Mouse (Mus musculus) CH12.LX (cell line): Measurements from ENCODE around the gene Olfr584. TPM values are rescaled to one million over a fixed set of nuclear protein-coding genes. Genes with fewer than 3 reads are reported as not detected.

Source experiments
- polyA plus RNA-seq: library from polyadenylated mRNA; unstranded; fragments of >175 nt; gene quantifications from 2 replicates; pipeline ENCODE4 v1.2.1, GENCODE M21; 2012; ENCODE audit warnings: low read depth; ENCODE audit not compliant: insufficient read length
- total RNA-seq, 2 experiments: library from RNA; depleted of rRNA; stranded (reverse); fragments of 300-350 nt in 1 of 2; fragments of >200 nt in 1 of 2; gene quantifications; 2 replicates each; pipeline ENCODE4 v1.2.3; 2012 to 2014

The Olfr584 gene
- total and polyA plus RNA-seq, 3 experiments, result not detected

Other genes starting within 250 kb of the Olfr584 start
Only the 20 nearest of the 26 such genes appear.
- not detected in 2 replicates for gene Olfr570, start 187.3 kb upstream of the Olfr584 start, total RNA-seq (2012; rRNA removed)
- gene Olfr570, start 187.3 kb upstream of the Olfr584 start, total RNA-seq (2014; rRNA removed), result not detected in 2 replicates
- gene Olfr570, start 187.3 kb upstream of the Olfr584 start, polyA plus RNA-seq, result not detected in 2 replicates
- not detected in 2 replicates for gene Olfr571, start 164.3 kb upstream of the Olfr584 start, total RNA-seq (2012; rRNA removed)
- not detected in 2 replicates for gene Olfr571, start 164.3 kb upstream of the Olfr584 start, total RNA-seq (2014; rRNA removed)
- gene Olfr571, start 164.3 kb upstream of the Olfr584 start, polyA plus RNA-seq, result not detected in 2 replicates
- not detected in 2 replicates for gene Olfr572, start 157.5 kb upstream of the Olfr584 start, total RNA-seq (2012; rRNA removed)
- not detected in 2 replicates for gene Olfr572, start 157.5 kb upstream of the Olfr584 start, total RNA-seq (2014; rRNA removed)
- not detected in 2 replicates for gene Olfr572, start 157.5 kb upstream of the Olfr584 start, polyA plus RNA-seq
- gene Olfr573-ps1, start 139.3 kb upstream of the Olfr584 start, total RNA-seq (2012; rRNA removed), result not detected in 2 replicates
- not detected in 2 replicates for gene Olfr573-ps1, start 139.3 kb upstream of the Olfr584 start, total RNA-seq (2014; rRNA removed)
- gene Olfr573-ps1, start 139.3 kb upstream of the Olfr584 start, polyA plus RNA-seq, result not detected in 2 replicates
- not detected in 2 replicates for gene Olfr574, start 133.4 kb upstream of the Olfr584 start, total RNA-seq (2012; rRNA removed)
- not detected in 2 replicates for gene Olfr574, start 133.4 kb upstream of the Olfr584 start, total RNA-seq (2014; rRNA removed)
- gene Olfr574, start 133.4 kb upstream of the Olfr584 start, polyA plus RNA-seq, result not detected in 2 replicates
- gene Olfr575, start 123.1 kb upstream of the Olfr584 start, total RNA-seq (2012; rRNA removed), result not detected in 2 replicates
- gene Olfr575, start 123.1 kb upstream of the Olfr584 start, total RNA-seq (2014; rRNA removed), result not detected in 2 replicates
- not detected in 2 replicates for gene Olfr575, start 123.1 kb upstream of the Olfr584 start, polyA plus RNA-seq
- gene Olfr576, start 119.2 kb upstream of the Olfr584 start, total RNA-seq (2012; rRNA removed), result not detected in 2 replicates
- gene Olfr576, start 119.2 kb upstream of the Olfr584 start, total RNA-seq (2014; rRNA removed), result not detected in 2 replicates
- not detected in 2 replicates for gene Olfr576, start 119.2 kb upstream of the Olfr584 start, polyA plus RNA-seq
- not detected in 2 replicates for gene Olfr577, start 105.9 kb upstream of the Olfr584 start, total RNA-seq (2012; rRNA removed)
- not detected in 2 replicates for gene Olfr577, start 105.9 kb upstream of the Olfr584 start, total RNA-seq (2014; rRNA removed)
- not detected in 2 replicates for gene Olfr577, start 105.9 kb upstream of the Olfr584 start, polyA plus RNA-seq
- gene Olfr578, start 92.6 kb upstream of the Olfr584 start, total RNA-seq (2012; rRNA removed), result not detected in 2 replicates
- not detected in 2 replicates for gene Olfr578, start 92.6 kb upstream of the Olfr584 start, total RNA-seq (2014; rRNA removed)
- not detected in 2 replicates for gene Olfr578, start 92.6 kb upstream of the Olfr584 start, polyA plus RNA-seq
- not detected in 2 replicates for gene Olfr582, start 43.9 kb upstream of the Olfr584 start, total RNA-seq (2012; rRNA removed)
- gene Olfr582, start 43.9 kb upstream of the Olfr584 start, total RNA-seq (2014; rRNA removed), result not detected in 2 replicates
- gene Olfr582, start 43.9 kb upstream of the Olfr584 start, polyA plus RNA-seq, result not detected in 2 replicates
- gene Olfr583, start 30.6 kb upstream of the Olfr584 start, total RNA-seq (2012; rRNA removed), result not detected in 2 replicates
- gene Olfr583, start 30.6 kb upstream of the Olfr584 start, total RNA-seq (2014; rRNA removed), result not detected in 2 replicates
- not detected in 2 replicates for gene Olfr583, start 30.6 kb upstream of the Olfr584 start, polyA plus RNA-seq
- not detected in 2 replicates for gene Olfr585, start 15.8 kb downstream of the Olfr584 start, total RNA-seq (2012; rRNA removed)
- gene Olfr585, start 15.8 kb downstream of the Olfr584 start, total RNA-seq (2014; rRNA removed), result not detected in 2 replicates
- not detected in 2 replicates for gene Olfr585, start 15.8 kb downstream of the Olfr584 start, polyA plus RNA-seq
- not detected in 2 replicates for gene Olfr586, start 43.8 kb downstream of the Olfr584 start, total RNA-seq (2012; rRNA removed)
- gene Olfr586, start 43.8 kb downstream of the Olfr584 start, total RNA-seq (2014; rRNA removed), result not detected in 2 replicates
- not detected in 2 replicates for gene Olfr586, start 43.8 kb downstream of the Olfr584 start, polyA plus RNA-seq
- gene Olfr588-ps1, start 59.0 kb downstream of the Olfr584 start, total RNA-seq (2012; rRNA removed), result not detected in 2 replicates
- gene Olfr588-ps1, start 59.0 kb downstream of the Olfr584 start, total RNA-seq (2014; rRNA removed), result not detected in 2 replicates
- gene Olfr588-ps1, start 59.0 kb downstream of the Olfr584 start, polyA plus RNA-seq, result not detected in 2 replicates
- gene Olfr589, start 74.5 kb downstream of the Olfr584 start, total RNA-seq (2012; rRNA removed), result not detected in 2 replicates
- not detected in 2 replicates for gene Olfr589, start 74.5 kb downstream of the Olfr584 start, total RNA-seq (2014; rRNA removed)
- not detected in 2 replicates for gene Olfr589, start 74.5 kb downstream of the Olfr584 start, polyA plus RNA-seq
- gene Olfr591, start 96.5 kb downstream of the Olfr584 start, total RNA-seq (2012; rRNA removed), result not detected in 2 replicates
- gene Olfr591, start 96.5 kb downstream of the Olfr584 start, total RNA-seq (2014; rRNA removed), result not detected in 2 replicates
- gene Olfr591, start 96.5 kb downstream of the Olfr584 start, polyA plus RNA-seq, result not detected in 2 replicates
- gene Olfr592, start 102.9 kb downstream of the Olfr584 start, total RNA-seq (2012; rRNA removed), result not detected in 2 replicates
- not detected in 2 replicates for gene Olfr592, start 102.9 kb downstream of the Olfr584 start, total RNA-seq (2014; rRNA removed)
- gene Olfr592, start 102.9 kb downstream of the Olfr584 start, polyA plus RNA-seq, result not detected in 2 replicates
- gene Olfr593, start 130.0 kb downstream of the Olfr584 start, total RNA-seq (2012; rRNA removed), result not detected in 2 replicates
- not detected in 2 replicates for gene Olfr593, start 130.0 kb downstream of the Olfr584 start, total RNA-seq (2014; rRNA removed)
- not detected in 2 replicates for gene Olfr593, start 130.0 kb downstream of the Olfr584 start, polyA plus RNA-seq
- not detected in 2 replicates for gene Olfr594, start 135.1 kb downstream of the Olfr584 start, total RNA-seq (2012; rRNA removed)
- not detected in 2 replicates for gene Olfr594, start 135.1 kb downstream of the Olfr584 start, total RNA-seq (2014; rRNA removed)
- not detected in 2 replicates for gene Olfr594, start 135.1 kb downstream of the Olfr584 start, polyA plus RNA-seq
- not detected in 2 replicates for gene Usp17ld, start 170.6 kb downstream of the Olfr584 start, total RNA-seq (2012; rRNA removed)
- gene Usp17ld, start 170.6 kb downstream of the Olfr584 start, total RNA-seq (2014; rRNA removed), result not detected in 2 replicates
- gene Usp17ld, start 170.6 kb downstream of the Olfr584 start, polyA plus RNA-seq, result not detected in 2 replicates